Mouse (Mus musculus) stomach, embryonic 16.5 days (tissue): ENCODE results near the gene Sgca. TPM values are rescaled to one million over a fixed set of nuclear protein-coding genes. Genes with fewer than 3 reads are reported as not detected.
"Not testable (repeated sequence)": the region's sequence is repeated elsewhere in the genome, so short reads cannot be mapped to it uniquely, and the experiment has no call there.

ENCODE experiments used
- ATAC-seq: fragments of 200-750 bp; cut with Nextera tagmentation; 2 replicates; pipeline ENCODE4 v1.8.0; 2017; ENCODE audit warnings: moderate number of reproducible peaks, moderate TSS enrichment; ENCODE audit not compliant: insufficient read depth, low FRiP score
- H3K27ac ChIP-seq: fragments of 300-500 bp; sonication (generic); 2 replicates; pipeline ENCODE4 v1.5.1; 2014; ENCODE audit warnings: low read length
- H3K27me3 ChIP-seq: fragments of 300-500 bp; sonication (generic); 2 replicates; pipeline ENCODE4 v1.6.1; 2014; ENCODE audit warnings: low read length, control low read depth, mixed read lengths; ENCODE audit not compliant: control insufficient read depth, insufficient read depth
- H3K36me3 ChIP-seq: fragments of 300-500 bp; sonication (generic); 2 replicates; pipeline ENCODE4 v1.6.1; 2014; ENCODE audit warnings: low read length; ENCODE audit not compliant: control insufficient read depth, insufficient read depth
- H3K4me1 ChIP-seq: fragments of 300-500 bp; sonication (generic); 2 replicates; pipeline ENCODE4 v1.6.1; 2014; ENCODE audit warnings: low read length, control low read depth, mixed read lengths; ENCODE audit not compliant: control insufficient read depth, insufficient read depth
- H3K4me2 ChIP-seq: fragments of 300-500 bp; sonication (generic); 2 replicates; pipeline ENCODE4 v1.6.1; 2014; ENCODE audit warnings: low read depth, low read length, mixed read lengths
- H3K4me3 ChIP-seq: fragments of 300-500 bp; sonication (generic); replicated peaks from 2 replicates; pipeline ENCODE4 v1.5.1; 2014; ENCODE audit warnings: mild to moderate bottlenecking, low read length
- H3K9ac ChIP-seq: fragments of 300-500 bp; sonication (generic); 2 replicates; pipeline ENCODE4 v1.6.1; 2014; ENCODE audit warnings: low read length
- H3K9me3 ChIP-seq: fragments of 300-500 bp; sonication (generic); replicated peaks from 2 replicates; pipeline ENCODE4 v1.6.1; 2016; ENCODE audit warnings: low read length, control low read depth; ENCODE audit not compliant: control insufficient read depth
- WGBS: fragments of 180-500 bp; shearing (Covaris S2); extraction: QIAGEN DNeasy Blood & Tissue Kit; methylation state at CpG from one replicate; pipeline ENCODE4 v1.1.7; 2014; 5-methylcytosine and 5-hydroxymethylcytosine counted together
- polyA plus RNA-seq: library from polyadenylated mRNA; unstranded; fragments of >200 nt; fragmentation: Nextera tagmentation; extraction: Ambion mirVana; gene quantifications from 2 replicates; pipeline ENCODE4 v1.2.1, GENCODE M21; 2015

Gene Sgca
- polyA plus RNA-seq, 1 experiment from 2014 or later: 3.2 TPM

DNA sequence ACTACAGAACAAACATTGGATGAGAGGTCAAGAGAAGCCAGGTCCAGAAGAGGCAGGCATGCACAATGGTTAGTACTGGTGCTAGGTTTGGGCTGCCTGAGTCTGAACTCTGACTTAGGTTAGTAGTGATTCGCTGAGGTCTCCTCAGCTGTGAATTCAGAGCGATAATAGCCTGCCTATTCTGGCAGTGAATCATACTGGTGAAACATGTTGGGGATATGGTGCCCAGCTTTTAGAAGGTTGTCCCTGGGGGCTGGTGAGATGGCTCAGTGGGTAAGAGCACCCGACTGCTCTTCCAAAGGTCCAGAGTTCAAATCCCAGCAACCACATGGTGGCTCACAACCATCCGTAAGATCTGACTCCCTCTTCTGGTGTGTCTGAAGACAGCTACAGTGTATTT is 6.4 kb downstream of the Sgca start:
- WGBS: 93% methylated on average over 4 of the region's 4 CpGs

DNA sequence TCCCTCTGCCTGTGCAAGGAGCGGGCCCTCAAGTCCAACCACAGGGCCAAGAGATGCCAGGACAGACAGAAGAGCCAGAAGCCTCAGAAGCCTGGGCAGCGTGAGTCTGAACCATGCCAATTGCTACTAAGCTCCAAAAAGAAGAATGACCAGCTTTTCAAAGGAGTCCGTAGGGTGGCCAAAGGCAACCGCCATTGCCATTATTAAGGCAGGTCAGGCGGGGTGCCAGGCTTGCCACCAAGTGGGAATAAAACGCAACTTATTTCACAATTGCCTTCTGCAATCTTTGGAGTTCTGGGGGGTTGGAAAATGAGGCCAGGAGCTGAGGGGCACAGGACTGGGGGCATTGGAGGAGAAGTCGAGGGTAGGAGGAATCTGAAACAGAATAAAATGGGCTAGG is 7.9 kb downstream of the Sgca start:
- Histone ChIP-seq H3K9ac (no peak overlapping the region), H3K4me2 (no peak overlapping the region), H3K4me1 (no peaks in the 10 kb centered on the region), H3K27me3 (no peaks in the 10 kb centered on the region; the same call in 1 of the 2 replicates), H3K36me3 (no peaks in the 10 kb centered on the region), H3K9me3 (no peaks in the 10 kb centered on the region), H3K27ac (no peak overlapping the region), H3K4me3 (no peak overlapping the region)
- 78% methylated on average over 7 of the region's 7 CpGs for WGBS
- no peak for ATAC-seq

More for the DNA sequence above, 6.4 kb downstream of the Sgca start:
- not testable (repeated sequence) for H3K4me3 ChIP-seq, H3K9ac ChIP-seq, H3K27ac ChIP-seq, H3K4me2 ChIP-seq, H3K9me3 ChIP-seq, ATAC-seq, H3K27me3 ChIP-seq, H3K4me1 ChIP-seq, H3K36me3 ChIP-seq

DNA sequence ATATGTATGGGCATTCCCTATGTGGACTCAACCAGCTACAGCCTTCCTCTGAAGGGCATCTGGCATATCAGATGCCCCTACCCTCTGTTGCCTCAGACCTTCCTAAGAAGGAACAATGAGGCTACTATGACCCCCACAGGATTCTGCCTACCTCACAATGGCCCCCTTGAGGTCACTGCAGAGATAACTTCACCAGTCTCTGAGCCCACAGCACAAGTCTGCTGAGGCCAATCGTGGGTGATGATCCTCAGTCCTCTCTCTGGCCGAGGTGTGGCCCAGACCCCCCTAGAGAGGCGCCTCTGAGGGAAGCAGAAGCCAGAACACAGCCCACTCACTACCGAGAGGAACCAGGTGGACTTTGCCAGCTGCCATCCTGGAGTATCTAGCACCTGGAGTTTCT is 8.7 kb downstream of the Sgca start, which contains the start of gene Hils1:
Hils1 (plus strand) TSS at position 175 of the 400 bp plus-strand sequence.
- H3K9ac ChIP-seq: no peak within 1 kb of the TSS
- no peak within 1 kb of the TSS for H3K4me3 ChIP-seq
- H3K27ac ChIP-seq: no peak within 1 kb of the TSS
- no peaks in the 10 kb centered on the region; the same call in 1 of the 2 replicates for H3K27me3 ChIP-seq
- no peaks in the 10 kb centered on the region for H3K36me3 ChIP-seq
- H3K4me1 ChIP-seq: no peaks in the 10 kb centered on the region
- 36% methylated on average over 4 of the region's 4 CpGs for WGBS
- no peaks in the 10 kb centered on the region for H3K9me3 ChIP-seq
- ATAC-seq: no peak
- H3K4me2 ChIP-seq: no peak within 1 kb of the TSS

DNA sequence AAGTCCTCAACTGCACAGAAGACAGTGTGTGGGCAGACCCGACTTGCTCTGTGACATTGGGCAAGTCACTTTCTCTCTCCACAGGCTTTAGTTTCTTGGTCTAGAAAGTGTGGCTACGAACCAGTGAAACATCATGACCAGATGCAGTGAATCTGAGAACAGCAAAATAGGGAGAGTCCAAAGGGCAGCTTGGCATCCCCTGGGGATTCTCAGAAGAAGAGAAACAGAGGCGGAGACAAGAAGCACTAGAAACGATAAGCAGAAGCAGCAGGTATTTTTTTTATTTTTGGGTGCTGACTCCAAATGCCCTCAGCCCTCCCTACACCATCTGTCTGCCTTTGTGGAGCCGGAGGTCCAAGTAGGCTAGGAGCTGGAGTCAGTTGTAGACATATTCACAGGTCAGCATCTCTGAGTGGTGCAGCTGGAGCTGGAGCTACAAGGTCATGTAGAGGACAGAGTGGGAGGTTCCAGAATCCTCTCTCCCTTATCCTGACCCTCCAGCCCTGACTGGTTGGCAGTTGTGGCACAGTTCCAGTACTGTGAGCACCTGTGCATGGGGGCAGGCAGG is 13.5 kb downstream of the Sgca start:
- no peak overlapping the region for H3K4me3 ChIP-seq
- no peak for ATAC-seq
- H3K4me2 ChIP-seq: no peak overlapping the region
- no peak overlapping the region for H3K27ac ChIP-seq
- H3K4me1 ChIP-seq: peaks cover 11% of the 10 kb centered on the region
- H3K36me3 ChIP-seq: no peaks in the 10 kb centered on the region
- WGBS: 62% methylated on average over 5 of the region's 5 CpGs
- no peaks in the 10 kb centered on the region for H3K9me3 ChIP-seq
- H3K27me3 ChIP-seq: no peaks in the 10 kb centered on the region
- H3K9ac ChIP-seq: no peak overlapping the region

DNA sequence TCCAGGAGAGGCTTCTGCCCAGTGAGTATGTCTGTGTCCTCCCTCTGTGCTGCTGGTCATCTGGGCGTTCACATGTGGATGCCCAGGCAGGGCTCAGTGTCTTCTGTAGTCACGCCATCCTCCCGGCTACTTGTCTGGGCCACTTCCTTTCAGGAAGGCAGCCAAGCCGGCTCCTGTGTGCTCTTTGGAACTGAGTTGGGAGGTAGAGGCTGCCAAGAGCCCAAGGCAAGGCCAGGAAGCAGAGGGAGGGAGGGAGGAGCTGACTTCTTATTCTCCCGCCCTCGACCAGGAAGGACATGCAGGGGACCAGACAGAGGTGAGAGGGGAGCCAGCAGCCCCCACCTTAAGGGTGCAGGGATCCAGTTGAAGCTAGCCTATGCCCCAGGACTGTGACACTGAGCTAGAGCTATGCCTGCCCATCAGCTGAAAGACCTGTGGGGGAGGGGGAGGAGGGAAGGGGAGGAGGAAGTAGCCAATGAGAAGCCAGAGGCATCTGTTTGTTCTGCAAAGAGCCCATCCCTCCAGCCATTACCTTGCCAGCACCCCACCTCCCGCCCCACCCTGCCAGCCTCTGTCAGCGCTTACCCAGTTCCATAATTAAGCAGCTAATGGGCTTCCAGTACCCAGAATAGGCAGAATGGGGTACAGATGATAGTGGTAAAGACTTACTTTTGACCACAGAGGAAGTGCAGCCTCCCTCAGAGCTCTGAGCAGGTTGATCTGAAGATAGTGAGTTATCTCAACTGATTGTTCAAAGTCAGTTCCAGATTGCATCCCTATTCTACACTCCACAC is 17.9 kb downstream of the Sgca start:
- no peaks in the 10 kb centered on the region for H3K36me3 ChIP-seq
- H3K27ac ChIP-seq: 0 out of 2 replicates have a peak overlapping the region, but pooled peaks have one; percentile 13
- peaks cover 11% of the 10 kb centered on the region for H3K4me1 ChIP-seq
- peak; percentile 77 for ATAC-seq
- no peaks in the 10 kb centered on the region for H3K27me3 ChIP-seq
- no peak overlapping the region for H3K4me3 ChIP-seq
- H3K9me3 ChIP-seq: no peaks in the 10 kb centered on the region
- whole genome bisulfite sequencing: 13% methylated on average over 8 of the region's 8 CpGs
- H3K9ac ChIP-seq: 0 out of 2 replicates have a peak overlapping the region, but pooled peaks have one; percentile 32
- peak overlapping the region; percentile 11; the same call in 1 of the 2 replicates for H3K4me2 ChIP-seq

DNA sequence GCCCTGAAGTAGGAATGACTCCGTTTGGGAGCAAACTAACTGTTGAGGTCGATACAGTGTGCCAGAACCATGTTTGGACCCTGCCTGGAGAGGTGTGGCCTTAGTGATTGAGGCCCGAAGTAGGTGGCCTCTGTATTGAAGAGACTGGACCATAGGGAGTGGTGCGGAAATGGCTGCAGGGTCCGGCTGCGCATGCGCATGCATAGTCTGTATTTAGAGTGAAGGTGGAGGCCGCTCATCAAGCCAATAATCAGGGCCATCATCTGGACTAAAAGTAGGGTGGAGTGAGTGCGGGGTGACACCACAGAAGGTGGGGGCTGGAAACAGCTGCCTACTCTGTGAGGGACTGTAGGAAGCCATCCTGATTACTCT is 18.4 kb downstream of the Sgca start:
- no peak overlapping the region for H3K27ac ChIP-seq
- no peak overlapping the region for H3K4me2 ChIP-seq
- H3K4me3 ChIP-seq: no peak overlapping the region
- WGBS: 87% methylated on average over 9 of the region's 9 CpGs
- H3K9ac ChIP-seq: no peak overlapping the region
- H3K9me3 ChIP-seq: no peaks in the 10 kb centered on the region
- H3K4me1 ChIP-seq: peaks cover 11% of the 10 kb centered on the region
- ATAC-seq: no peak; the same call in none of the 2 replicates
- no peaks in the 10 kb centered on the region for H3K27me3 ChIP-seq
- no peaks in the 10 kb centered on the region for H3K36me3 ChIP-seq

DNA sequence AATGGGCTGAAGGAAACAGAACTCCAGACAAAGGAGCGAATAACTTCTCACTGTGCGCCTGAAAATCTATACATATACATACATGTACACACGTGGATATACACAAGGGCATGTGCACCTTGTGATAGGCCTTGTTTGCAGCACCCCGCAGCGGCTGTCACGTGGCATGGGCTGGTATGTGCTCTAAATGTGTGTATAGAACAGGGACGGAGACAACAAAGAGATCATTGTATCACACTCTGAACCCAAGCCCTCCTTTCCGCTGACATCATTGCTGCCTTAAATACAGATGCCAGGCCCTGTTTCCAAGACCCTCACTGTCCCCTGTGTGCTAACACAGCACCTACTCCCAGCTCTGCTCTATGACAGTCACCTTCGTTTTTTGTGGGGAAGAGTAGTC is 21.0 kb downstream of the Sgca start:
- H3K27ac ChIP-seq: no peak overlapping the region

DNA sequence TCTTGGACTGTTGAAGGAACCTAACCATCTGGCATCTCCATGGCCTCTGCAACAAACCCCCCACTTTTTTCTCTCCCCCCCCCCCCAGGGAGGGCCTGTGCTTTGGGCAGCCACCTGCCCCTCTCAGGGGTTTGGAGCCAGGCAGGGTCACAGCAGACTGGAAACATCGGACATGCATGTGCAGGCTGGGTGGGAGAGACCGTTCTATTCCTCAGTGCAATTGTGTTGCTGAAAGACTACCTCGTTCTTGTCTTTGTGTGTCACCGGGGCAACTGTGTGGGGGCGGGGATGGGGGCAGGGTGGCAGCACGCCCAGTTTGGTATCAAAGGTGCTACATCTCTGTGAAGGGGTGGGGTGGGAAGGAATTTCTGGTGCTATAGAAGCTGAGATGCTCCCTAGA is 24.0 kb downstream of the Sgca start:
- peaks cover 10% of the 10 kb centered on the region; the same call in 1 of the 2 replicates for H3K36me3 ChIP-seq
- H3K27ac ChIP-seq: peak overlapping the region; percentile 11
- no peaks in the 10 kb centered on the region for H3K9me3 ChIP-seq
- H3K4me1 ChIP-seq: no peaks in the 10 kb centered on the region
- H3K4me2 ChIP-seq: no peak overlapping the region
- ATAC-seq: no peak
- no peak overlapping the region for H3K9ac ChIP-seq
- WGBS: 15% methylated on average over 6 of the region's 6 CpGs
- H3K27me3 ChIP-seq: no peaks in the 10 kb centered on the region
- H3K4me3 ChIP-seq: no peak overlapping the region

More for the DNA sequence above, 21.0 kb downstream of the Sgca start:
- no peak for ATAC-seq
- no peak overlapping the region for H3K4me2 ChIP-seq
- no peak overlapping the region for H3K4me3 ChIP-seq
- peaks cover 11% of the 10 kb centered on the region for H3K4me1 ChIP-seq
- 74% methylated on average over 9 of the region's 9 CpGs for WGBS
- no peaks in the 10 kb centered on the region for H3K9me3 ChIP-seq
- peaks cover 6% of the 10 kb centered on the region; the same call in 1 of the 2 replicates for H3K36me3 ChIP-seq
- no peak overlapping the region for H3K9ac ChIP-seq
- no peaks in the 10 kb centered on the region for H3K27me3 ChIP-seq

DNA sequence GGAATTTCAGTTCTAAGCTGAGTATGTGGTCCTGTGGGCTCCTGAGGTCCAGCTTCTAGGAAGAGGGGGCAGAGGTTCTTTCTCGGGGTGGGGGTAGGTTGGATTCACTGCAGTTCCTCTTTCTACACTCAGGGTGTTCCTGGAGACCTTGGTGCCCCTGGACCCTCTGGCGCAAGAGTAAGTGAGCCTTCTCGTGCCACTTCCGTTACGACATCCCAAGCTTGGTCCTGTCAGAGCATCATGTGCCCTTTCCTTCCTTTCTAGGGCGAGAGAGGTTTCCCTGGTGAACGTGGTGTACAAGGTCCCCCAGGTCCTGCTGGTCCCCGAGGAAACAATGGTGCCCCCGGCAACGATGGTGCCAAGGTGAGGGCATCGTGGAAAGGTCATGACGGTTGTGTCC is 30.9 kb downstream of the Sgca start:
- H3K36me3 ChIP-seq: peaks cover 18% of the 10 kb centered on the region; the same call in 1 of the 2 replicates
- H3K4me3 ChIP-seq: no peak overlapping the region
- no peaks in the 10 kb centered on the region for H3K27me3 ChIP-seq
- no peaks in the 10 kb centered on the region for H3K9me3 ChIP-seq
- H3K4me2 ChIP-seq: no peak overlapping the region
- H3K4me1 ChIP-seq: peaks cover 13% of the 10 kb centered on the region; the same call in 1 of the 2 replicates
- peak overlapping the region; percentile 97 for H3K27ac ChIP-seq
- H3K9ac ChIP-seq: no peak overlapping the region
- 86% methylated on average over 12 of the region's 12 CpGs for WGBS
- ATAC-seq: no peak
